In genomic region chr2:25128072-25128471, GRCm38 (mm10) we compare ENCODE assay signal across 10 mouse cellular contexts. TPM values are rescaled to one million over a fixed set of nuclear protein-coding genes. Genes with fewer than 3 reads are reported as not detected.
A peak's percentile ranks its signal among the peaks of the same experiment; 100 is the strongest.
DNase-seq lines count a peak whose midpoint lies in the region; TF ChIP-seq lines count a peak whose summit lies in the region.
"Had no signal": no experiment of that assay in that cellular context is flagged by ENCODE, and none has a peak within 500 bp of the region (broad histone marks: within the 10 kb centered on the region; RNA-seq: fewer than 3 reads in every experiment).

No protein-coding gene starts in this region.

- DNase-seq in left cerebral cortex, postnatal 14 days (ENCODE audit: low spot score in 2 of 2), result peak; percentile 8 to 19
- DNase-seq in left cerebral cortex, adult 11 months (ENCODE audit: low spot score), result no peak
- peak; percentile 24 for DNase-seq in brain, embryonic 14.5 days (ENCODE audit: low read depth)
- DNase-seq in gastrocnemius, postnatal 25 days, result peak; percentile 44
- peak; percentile 81 for DNase-seq in heart, postnatal 4 days
- DNase-seq in cerebellum, adult 8-10 months, result no peak
- no peak for DNase-seq in thymus, postnatal 36 days
- DNase-seq: thymus, adult 18-20 months had no signal

- no peak for TF ChIP-seq POLR2A in brain, embryonic 14.5 days (IDR thresholded peaks at IDR 0.05; ENCODE audit: borderline replicate concordance, extremely low read depth, insufficient read depth, insufficient read length, poor library complexity, severe bottlenecking)

- TF ChIP-seq CTCF in brain, embryonic 14.5 days (IDR thresholded peaks at IDR 0.05; ENCODE audit: borderline replicate concordance, extremely low read depth, insufficient read depth, insufficient read length), result no peak

- intact Hi-C loops in left cerebral cortex, postnatal 14 days (cut with DNase I), result loop anchor here (5.0 kb wide), 1 partner anchor 49 kb away; no protein-coding TSS in a partner anchor

RNA-seq across cellular contexts. Expression of gene Noxa1, which starts 33.1 kb away (rescaled TPM):
- not detected for total RNA-seq in left cerebral cortex, postnatal 14 days (2021)
- 0.04 TPM in 2 replicates for polyA plus RNA-seq in brain, embryonic 14.5 days (2012; rRNA removed)
- not detected for total RNA-seq in gastrocnemius, postnatal 25 days (2021)
- not detected for total RNA-seq in heart, postnatal 4 days (2021)
- total RNA-seq: layer of hippocampus, postnatal 14 days had no signal

RNA-seq across cellular contexts. Expression of gene Entpd8, which starts 48.0 kb away (rescaled TPM):
- total RNA-seq in left cerebral cortex, postnatal 14 days (2021), result not detected
- polyA plus RNA-seq in brain, embryonic 14.5 days (2012; rRNA removed), result 0.11 and 0.18 TPM in 2 replicates
- total RNA-seq in gastrocnemius, postnatal 25 days (2021), result not detected
- not detected for total RNA-seq in heart, postnatal 4 days (2021)
- total RNA-seq: G1E; layer of hippocampus, postnatal 14 days had no signal
- polyA plus RNA-seq: G1E had no signal

RNA-seq across cellular contexts. Expression of gene Nrarp, which starts 52.5 kb away (rescaled TPM):
- total RNA-seq in left cerebral cortex, postnatal 14 days (2021), result 10 to 100 TPM; 38.6 to 44.9 TPM
- 50.0 and 58.5 TPM in 2 replicates for polyA plus RNA-seq in brain, embryonic 14.5 days (2012; rRNA removed)
- 1 to 10 TPM; 3.6 to 6.7 TPM for total RNA-seq in gastrocnemius, postnatal 25 days (2021)
- 10 to 100 TPM; 31.2 to 33.4 TPM for total RNA-seq in heart, postnatal 4 days (2021)
- polyA plus RNA-seq: G1E had no signal

Comparison
In these comparisons a context has a peak if more than half of its experiments do, and no peak if none do; other contexts are left out.
1. DNase-seq: peak in left cerebral cortex, postnatal 14 days (2 of 2), brain, embryonic 14.5 days (single experiment), gastrocnemius, postnatal 25 days (single experiment) and heart, postnatal 4 days (single experiment); none in left cerebral cortex, adult 11 months (single experiment), cerebellum, adult 8-10 months (single experiment) and thymus, postnatal 36 days (0 of 2).
2. RNA of gene Nrarp, which starts 52.5 kb away (total RNA-seq): 38.6 to 44.9 TPM in left cerebral cortex, postnatal 14 days and 31.2 to 33.4 TPM in heart, postnatal 4 days; 3.6 to 6.7 TPM in gastrocnemius, postnatal 25 days; every median in the first group is over 4 times any median in the second.